Mouse (Mus musculus) right cerebral cortex, postnatal 14 days (tissue): ENCODE results near the gene Kras.

Source experiments
- DNase-seq: peaks from one replicate; pipeline ENCODE4 v3.0.0; 2022

Gene Kras

GRCm38 (mm10) chr6:145247886-145248285, 2.2 kb downstream of the Kras start:
- DNase-seq: no peak

- DNase-seq: no peak
These were observed 3.2 kb downstream of the Kras start for GRCm38 (mm10) chr6:145246841-145247240.

- DNase-seq: no peak
These were observed 7.5 kb downstream of the Kras start for GRCm38 (mm10) chr6:145242521-145242920.

GRCm38 (mm10) chr6:145240285-145240684, 9.8 kb downstream of the Kras start:
- no peak for DNase-seq

GRCm38 (mm10) chr6:145237148-145237547, 12.9 kb downstream of the Kras start:
- DNase-seq: no peak

- DNase-seq: no peak
These were observed 14.7 kb downstream of the Kras start for GRCm38 (mm10) chr6:145235367-145235766.

GRCm38 (mm10) chr6:145234391-145234790, 15.6 kb downstream of the Kras start:
- no peak for DNase-seq

- no peak for DNase-seq
These were observed 23.7 kb downstream of the Kras start for GRCm38 (mm10) chr6:145226296-145226695.

- no peak for DNase-seq
These were observed 25.8 kb downstream of the Kras start for GRCm38 (mm10) chr6:145224246-145224645.

- DNase-seq: no peak
These were observed 34.2 kb downstream of the Kras start for GRCm38 (mm10) chr6:145215826-145216225.

- no peak for DNase-seq
These were observed 36.1 kb downstream of the Kras start for GRCm38 (mm10) chr6:145213916-145214315.

- DNase-seq: no peak
These were observed 38.4 kb downstream of the Kras start for GRCm38 (mm10) chr6:145211376-145212305.

- peak; percentile 96 for DNase-seq
These were observed 39.2 kb downstream of the Kras start, which contains the start of the genes Casc1 and Etfrf1 for GRCm38 (mm10) chr6:145210816-145211338. Casc1 (minus strand) TSS chr6:145211005. Etfrf1 (plus strand) TSS chr6:145211134.

GRCm38 (mm10) chr6:145210056-145210680, 39.9 kb downstream of the Kras start:
- DNase-seq: no peak

GRCm38 (mm10) chr6:145205142-145205541, 44.9 kb downstream of the Kras start:
- DNase-seq: no peak

- no peak for DNase-seq
These were observed 45.6 kb downstream of the Kras start for GRCm38 (mm10) chr6:145204440-145204839.

- no peak for DNase-seq
These were observed 47.5 kb downstream of the Kras start for GRCm38 (mm10) chr6:145202432-145203125.

GRCm38 (mm10) chr6:145197949-145198686, 51.9 kb downstream of the Kras start:
- no peak for DNase-seq

GRCm38 (mm10) chr6:145193446-145193845, 56.6 kb downstream of the Kras start:
- DNase-seq: no peak

- no peak for DNase-seq
These were observed 57.0 kb downstream of the Kras start for GRCm38 (mm10) chr6:145193038-145193437.

- peak; percentile 38 for DNase-seq
These were observed 62.6 kb downstream of the Kras start for GRCm38 (mm10) chr6:145187093-145188088.
